Mouse (Mus musculus): ENCODE measurements at regions not wholly inside any gene's neighbourhood (a gene's known extent, or its start where the extent isn't known, plus 50 kb on each side); places are given as distances from the start of the nearest gene placed in this dataset.
A peak's percentile ranks its signal among the peaks of the same experiment; 100 is the strongest.

DNA sequence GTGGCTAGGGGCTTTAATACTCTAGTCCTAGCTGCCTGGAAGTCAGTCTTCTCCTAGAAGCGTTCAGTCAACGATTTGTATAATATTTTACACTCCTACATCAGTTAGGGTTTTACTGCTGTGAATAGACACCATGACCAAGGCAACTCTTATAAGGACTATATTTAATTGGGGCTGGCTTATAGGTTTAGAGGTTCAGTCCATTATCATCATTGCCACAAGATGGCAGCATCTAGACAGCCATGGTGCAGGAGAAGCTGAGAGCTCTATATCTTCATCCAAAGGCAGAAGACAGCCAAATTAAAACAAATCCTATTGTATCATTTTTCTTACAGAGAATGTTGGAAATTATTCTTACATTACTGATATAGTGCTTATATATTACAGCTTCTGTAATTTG, 167.0 kb upstream of the Ndn start:
- no peaks in the 10 kb centered on the region for H3K9me3 ChIP-seq (replicated peaks)
- no peaks in the 10 kb centered on the region for H3K36me3 ChIP-seq
- H3K27me3 ChIP-seq (replicated peaks): no peaks in the 10 kb centered on the region
- H3K4me1 ChIP-seq (replicated peaks): no peaks in the 10 kb centered on the region
- 42% methylated on average over 2 of the region's 2 CpGs for WGBS
- no peak for ATAC-seq (ENCODE audit: insufficient number of reproducible peaks, low FRiP score)
- no peak overlapping the region for H3K27ac ChIP-seq (ENCODE audit: poor library complexity, severe bottlenecking)
- H3K4me2 ChIP-seq: no peak overlapping the region
- H3K4me3 ChIP-seq: no peak overlapping the region
- H3K9ac ChIP-seq: no peak overlapping the region

DNA sequence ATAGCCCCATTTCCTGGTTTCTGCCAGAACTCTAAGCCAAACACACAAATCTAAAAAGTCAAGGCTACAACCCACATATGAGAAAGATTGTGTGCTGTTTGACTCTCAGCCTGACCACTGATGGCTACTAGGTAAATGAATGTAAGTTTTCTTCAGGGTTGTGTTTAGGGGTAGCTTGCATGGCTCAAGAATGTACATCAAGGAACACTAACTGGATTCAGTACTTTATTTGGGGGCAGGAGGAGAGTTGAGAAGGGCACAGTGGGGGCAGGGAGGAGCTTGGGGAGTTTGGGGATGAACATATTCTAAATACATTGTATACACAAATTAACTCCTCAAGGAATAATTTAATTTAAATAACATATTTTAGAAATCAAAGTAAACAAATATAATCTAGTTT, 137.8 kb upstream of the Ndn start:
- H3K4me2 ChIP-seq: peak overlapping the region; percentile 23; the same call in 1 of the 2 replicates
- no peaks in the 10 kb centered on the region; the same call in 1 of the 2 replicates for H3K9me3 ChIP-seq (replicated peaks)
- no peak overlapping the region for H3K4me3 ChIP-seq
- no peak overlapping the region for H3K9ac ChIP-seq
- H3K27me3 ChIP-seq (replicated peaks): no peaks in the 10 kb centered on the region
- H3K27ac ChIP-seq (ENCODE audit: poor library complexity, severe bottlenecking): no peak overlapping the region
- H3K36me3 ChIP-seq: peaks cover 3% of the 10 kb centered on the region; the same call in 1 of the 2 replicates
- no peaks in the 10 kb centered on the region for H3K4me1 ChIP-seq (replicated peaks)
- ATAC-seq (ENCODE audit: insufficient number of reproducible peaks, low FRiP score): no peak

GRCm38 (mm10) chr7:62209117-62209700, 137.2 kb upstream of the Ndn start:
- WGBS: 27% methylated on average over 12 of the region's 12 CpGs
- Histone ChIP-seq H3K4me2 (peak overlapping the region; percentile 36), H3K4me3 (peak overlapping the region; percentile 43), H3K9me3 (replicated peaks) (no peaks in the 10 kb centered on the region), H3K27ac (ENCODE audit: poor library complexity, severe bottlenecking) (no peak overlapping the region), H3K36me3 (0 out of 2 replicates have a peak, but pooled peaks cover 3% of the 10 kb centered on the region), H3K4me1 (replicated peaks) (no peaks in the 10 kb centered on the region), H3K9ac (peak overlapping the region; percentile 44; the same call in 1 of the 2 replicates), H3K27me3 (replicated peaks) (no peaks in the 10 kb centered on the region)
- ATAC-seq (ENCODE audit: insufficient number of reproducible peaks, low FRiP score): peak; percentile 69; the same call in 1 of the 2 replicates

- Histone ChIP-seq H3K27ac (ENCODE audit: poor library complexity, severe bottlenecking) (no peak overlapping the region), H3K4me1 (replicated peaks) (no peaks in the 10 kb centered on the region), H3K36me3 (no peaks in the 10 kb centered on the region), H3K4me2 (no peak overlapping the region), H3K9me3 (replicated peaks) (0 out of 2 replicates have a peak, but pooled peaks cover 3% of the 10 kb centered on the region), H3K27me3 (replicated peaks) (no peaks in the 10 kb centered on the region), H3K4me3 (no peak overlapping the region), H3K9ac (no peak overlapping the region)
- 28% methylated on average over 4 of the region's 4 CpGs for WGBS
- no peak for ATAC-seq (ENCODE audit: insufficient number of reproducible peaks, low FRiP score)
These were observed 121.2 kb upstream of the Ndn start for GRCm38 (mm10) chr7:62225184-62225583.

GRCm38 (mm10) chr7:62227727-62228126, 118.6 kb upstream of the Ndn start:
- Histone ChIP-seq H3K27me3 (replicated peaks) (no peaks in the 10 kb centered on the region), H3K4me2 (no peak overlapping the region), H3K36me3 (no peaks in the 10 kb centered on the region), H3K4me3 (no peak overlapping the region), H3K9ac (no peak overlapping the region), H3K4me1 (replicated peaks) (no peaks in the 10 kb centered on the region; the same call in 1 of the 2 replicates), H3K27ac (ENCODE audit: poor library complexity, severe bottlenecking) (no peak overlapping the region), H3K9me3 (replicated peaks) (peaks cover 6% of the 10 kb centered on the region; the same call in 1 of the 2 replicates)
- 13% methylated on average over 1 of the region's 1 CpGs for WGBS
- ATAC-seq (ENCODE audit: insufficient number of reproducible peaks, low FRiP score): no peak

- H3K27me3 ChIP-seq (replicated peaks): no peaks in the 10 kb centered on the region
- peak overlapping the region; percentile 21 for H3K4me3 ChIP-seq
- peak overlapping the region; percentile 18; the same call in 1 of the 2 replicates for H3K27ac ChIP-seq (ENCODE audit: poor library complexity, severe bottlenecking)
- H3K9me3 ChIP-seq (replicated peaks): peaks cover 2% of the 10 kb centered on the region; the same call in 1 of the 2 replicates
- 10% methylated on average over 2 of the region's 2 CpGs for WGBS
- H3K4me2 ChIP-seq: peak overlapping the region; percentile 58
- ATAC-seq (ENCODE audit: insufficient number of reproducible peaks, low FRiP score): peak; percentile 30; the same call in 1 of the 2 replicates
- H3K9ac ChIP-seq: peak overlapping the region; percentile 8; the same call in 1 of the 2 replicates
- H3K4me1 ChIP-seq (replicated peaks): no peaks in the 10 kb centered on the region; the same call in 1 of the 2 replicates
- H3K36me3 ChIP-seq: no peaks in the 10 kb centered on the region
These were observed 115.7 kb upstream of the Ndn start for GRCm38 (mm10) chr7:62230713-62231112.

GRCm38 (mm10) chr7:62231120-62231574, 115.2 kb upstream of the Ndn start:
- Histone ChIP-seq H3K4me2 (peak overlapping the region; percentile 58), H3K36me3 (no peaks in the 10 kb centered on the region), H3K4me1 (replicated peaks) (no peaks in the 10 kb centered on the region; the same call in 1 of the 2 replicates), H3K9ac (peak overlapping the region; percentile 8; the same call in 1 of the 2 replicates), H3K27me3 (replicated peaks) (no peaks in the 10 kb centered on the region), H3K9me3 (replicated peaks) (peaks cover 2% of the 10 kb centered on the region; the same call in 1 of the 2 replicates), H3K27ac (ENCODE audit: poor library complexity, severe bottlenecking) (peak overlapping the region; percentile 18; the same call in 1 of the 2 replicates), H3K4me3 (peak overlapping the region; percentile 21)
- 11% methylated on average over 13 of the region's 13 CpGs for WGBS
- peak; percentile 89 for ATAC-seq (ENCODE audit: insufficient number of reproducible peaks, low FRiP score)

- Histone ChIP-seq H3K27ac (ENCODE audit: poor library complexity, severe bottlenecking) (no peak overlapping the region), H3K9me3 (replicated peaks) (peaks cover 2% of the 10 kb centered on the region; the same call in 1 of the 2 replicates), H3K4me2 (no peak overlapping the region), H3K36me3 (no peaks in the 10 kb centered on the region), H3K4me1 (replicated peaks) (no peaks in the 10 kb centered on the region; the same call in 1 of the 2 replicates), H3K9ac (no peak overlapping the region), H3K4me3 (no peak overlapping the region), H3K27me3 (replicated peaks) (no peaks in the 10 kb centered on the region)
- no peak for ATAC-seq (ENCODE audit: insufficient number of reproducible peaks, low FRiP score)
- 57% methylated on average over 5 of the region's 5 CpGs for WGBS
These were observed 114.3 kb upstream of the Ndn start for GRCm38 (mm10) chr7:62232076-62232475.

GRCm38 (mm10) chr7:62234037-62234436, 112.3 kb upstream of the Ndn start:
- H3K4me2 ChIP-seq: no peak overlapping the region
- WGBS: 50% methylated on average over 6 of the region's 6 CpGs

GRCm38 (mm10) chr7:62235766-62236165, 110.6 kb upstream of the Ndn start:
- Histone ChIP-seq H3K4me3 (no peak overlapping the region), H3K4me2 (no peak overlapping the region), H3K27ac (ENCODE audit: poor library complexity, severe bottlenecking) (no peak overlapping the region), H3K27me3 (replicated peaks) (no peaks in the 10 kb centered on the region), H3K9ac (no peak overlapping the region), H3K9me3 (replicated peaks) (peaks cover 4% of the 10 kb centered on the region; the same call in 1 of the 2 replicates), H3K4me1 (replicated peaks) (no peaks in the 10 kb centered on the region; the same call in 1 of the 2 replicates), H3K36me3 (no peaks in the 10 kb centered on the region)
- WGBS: 85% methylated on average over 1 of the region's 1 CpGs
- ATAC-seq (ENCODE audit: insufficient number of reproducible peaks, low FRiP score): no peak

More at GRCm38 (mm10) chr7:62234037-62234436, 112.3 kb upstream of the Ndn start:
- H3K4me1 ChIP-seq (replicated peaks): no peaks in the 10 kb centered on the region; the same call in 1 of the 2 replicates
- no peaks in the 10 kb centered on the region for H3K36me3 ChIP-seq
- H3K9me3 ChIP-seq (replicated peaks): peaks cover 2% of the 10 kb centered on the region; the same call in 1 of the 2 replicates
- H3K4me3 ChIP-seq: no peak overlapping the region
- no peak for ATAC-seq (ENCODE audit: insufficient number of reproducible peaks, low FRiP score)
- H3K9ac ChIP-seq: no peak overlapping the region
- no peaks in the 10 kb centered on the region for H3K27me3 ChIP-seq (replicated peaks)
- H3K27ac ChIP-seq (ENCODE audit: poor library complexity, severe bottlenecking): no peak overlapping the region

DNA sequence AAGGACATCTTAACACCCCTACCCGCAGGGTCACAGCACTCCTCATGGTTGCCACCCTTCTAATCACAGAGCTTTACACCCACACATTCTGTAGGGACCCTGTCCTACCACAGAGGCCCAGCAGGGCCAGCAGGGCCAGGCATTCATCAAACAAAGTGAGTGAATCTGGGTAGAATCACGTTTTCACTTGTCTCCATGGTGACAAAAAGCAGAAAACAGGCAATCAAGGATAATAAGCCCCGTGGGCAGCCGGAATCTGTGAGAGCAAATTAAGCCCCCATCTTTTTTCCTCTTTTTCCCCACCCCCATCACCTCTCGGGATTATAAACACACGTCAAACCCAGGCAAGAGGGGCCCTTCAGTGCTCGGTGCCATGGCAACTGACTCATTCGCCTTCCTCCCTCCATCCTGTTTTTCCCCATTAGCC, 84.7 kb upstream of the Ndn start:
- ATAC-seq (ENCODE audit: insufficient number of reproducible peaks, low FRiP score): no peak

More for the DNA sequence above, 84.7 kb upstream of the Ndn start:
- Histone ChIP-seq H3K27me3 (replicated peaks) (no peaks in the 10 kb centered on the region), H3K9me3 (replicated peaks) (peaks cover 7% of the 10 kb centered on the region; the same call in 1 of the 2 replicates), H3K4me2 (no peak overlapping the region), H3K9ac (no peak overlapping the region), H3K4me3 (no peak overlapping the region), H3K4me1 (replicated peaks) (no peaks in the 10 kb centered on the region), H3K36me3 (no peaks in the 10 kb centered on the region), H3K27ac (ENCODE audit: poor library complexity, severe bottlenecking) (no peak overlapping the region)
- WGBS: 34% methylated on average over 8 of the region's 8 CpGs

All from heart, embryonic 12.5 days (tissue).